Mouse (Mus musculus) MN1 (cell line): ENCODE results near the gene Olfr263.

ENCODE experiments used
- DNase-seq: peaks from one replicate; pipeline ENCODE4 v3.0.0-alpha.2; 2016; ENCODE audit warnings: low spot score

The Olfr263 gene

GRCm38 (mm10) chr13:21169657-21170430 is 40.4 kb downstream of the Olfr263 start:
- peak; percentile 86 for DNase-seq

- peak; percentile 44 for DNase-seq
Measured at GRCm38 (mm10) chr13:21170431-21171155, 41.2 kb downstream of the Olfr263 start.

GRCm38 (mm10) chr13:21171156-21171530 is 41.7 kb downstream of the Olfr263 start:
- DNase-seq, result peak; percentile 50

- DNase-seq, result peak; percentile 68
Measured at GRCm38 (mm10) chr13:21171600-21172150, 42.2 kb downstream of the Olfr263 start.

- DNase-seq, result peak; percentile 82
Measured at GRCm38 (mm10) chr13:21172241-21173027, 43.0 kb downstream of the Olfr263 start.

GRCm38 (mm10) chr13:21173072-21173471 is 43.6 kb downstream of the Olfr263 start:
- DNase-seq, result peak; percentile 90

- no peak for DNase-seq
Measured at GRCm38 (mm10) chr13:21176733-21177132, 47.3 kb downstream of the Olfr263 start.

- no peak for DNase-seq
Measured at GRCm38 (mm10) chr13:21177657-21178056, 48.2 kb downstream of the Olfr263 start.

GRCm38 (mm10) chr13:21178364-21178763 is 48.9 kb downstream of the Olfr263 start:
- DNase-seq, result no peak

- no peak for DNase-seq
Measured at GRCm38 (mm10) chr13:21179367-21179723, 49.9 kb downstream of the Olfr263 start, which contains the start of gene Trim27. Trim27 (plus strand) TSS chr13:21179445.

- DNase-seq, result peak; percentile 80
Measured at GRCm38 (mm10) chr13:21179724-21180550, 50.5 kb downstream of the Olfr263 start.

- peak; percentile 65 for DNase-seq
Measured at GRCm38 (mm10) chr13:21180551-21181530, 51.4 kb downstream of the Olfr263 start.

- DNase-seq, result no peak
Measured at GRCm38 (mm10) chr13:21181996-21182395, 52.6 kb downstream of the Olfr263 start.

- DNase-seq, result no peak
Measured at GRCm38 (mm10) chr13:21183066-21183465, 53.6 kb downstream of the Olfr263 start.

- no peak for DNase-seq
Measured at GRCm38 (mm10) chr13:21183661-21184060, 54.2 kb downstream of the Olfr263 start.

- DNase-seq, result no peak
Measured at GRCm38 (mm10) chr13:21185521-21185920, 56.1 kb downstream of the Olfr263 start.
